Mouse (Mus musculus): ENCODE measurements around the gene Cstf1. TPM values are rescaled to one million over a fixed set of nuclear protein-coding genes. Genes with fewer than 3 reads are reported as not detected.

Gene Cstf1
- polyA plus RNA-seq, 1 experiment: 79.1 TPM

GRCm38 (mm10) chr2:172384715-172385114 is 14.2 kb downstream of the Cstf1 start:
- TF ChIP-seq POLR2A (IDR thresholded peaks at IDR 0.05; ENCODE audit: control insufficient read depth, extremely low read depth, insufficient read depth, low read length, poor library complexity) (no peak), CTCF (IDR thresholded peaks at IDR 0.05; ENCODE audit: borderline replicate concordance, control insufficient read depth, extremely low read depth, insufficient read depth, low read length, poor library complexity) (no peak)
- WGBS: 96% methylated on average over 3 of the region's 3 CpGs
- H3K4me1 ChIP-seq (replicated peaks; ENCODE audit: control insufficient read depth, insufficient read depth, low read length): peaks cover 31% of the 10 kb centered on the region
- H3K36me3 ChIP-seq (ENCODE audit: control insufficient read depth, insufficient read depth, low read length): peaks cover 17% of the 10 kb centered on the region; the same call in 1 of the 2 replicates
- no peaks in the 10 kb centered on the region for H3K27me3 ChIP-seq (ENCODE audit: control insufficient read depth, insufficient read depth, low read length)
- H3K4me3 ChIP-seq (ENCODE audit: control insufficient read depth, insufficient read depth, low read length): no peak overlapping the region
- no peak overlapping the region for H3K27ac ChIP-seq (ENCODE audit: control insufficient read depth, insufficient read depth, low read length)
- no peak for DNase-seq

DNA sequence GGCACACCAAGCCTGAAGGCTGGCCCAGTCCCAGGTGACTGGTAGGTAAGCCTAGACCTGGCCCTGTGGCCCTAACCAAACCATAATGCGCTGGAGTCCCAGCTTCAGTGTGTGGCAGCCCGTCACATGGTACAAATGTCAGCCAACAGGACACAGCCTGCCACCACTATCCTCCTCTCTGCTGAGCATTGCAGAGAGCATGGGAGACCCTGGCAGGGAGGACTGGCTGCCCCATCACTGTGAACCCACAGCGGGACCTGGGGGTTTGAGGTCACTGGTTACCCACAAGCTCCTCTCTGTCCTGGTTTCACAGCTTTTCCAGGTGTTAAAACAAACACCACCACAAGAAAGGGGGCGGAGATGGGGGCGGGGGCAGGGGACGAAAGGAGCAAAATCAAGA is 19.9 kb downstream of the Cstf1 start:
- WGBS: 3% methylated on average over 6 of the region's 6 CpGs
- no peak overlapping the region for H3K4me3 ChIP-seq (ENCODE audit: control insufficient read depth, insufficient read depth, low read length)
- peak overlapping the region; percentile 23; the same call in 1 of the 2 replicates for H3K27ac ChIP-seq (ENCODE audit: control insufficient read depth, insufficient read depth, low read length)
- TF ChIP-seq CTCF (IDR thresholded peaks at IDR 0.05; ENCODE audit: borderline replicate concordance, control insufficient read depth, extremely low read depth, insufficient read depth, low read length, poor library complexity): no peak
- TF ChIP-seq POLR2A (IDR thresholded peaks at IDR 0.05; ENCODE audit: control insufficient read depth, extremely low read depth, insufficient read depth, low read length, poor library complexity): peak; percentile 44; the same call in 1 of the 2 replicates
- peaks cover 48% of the 10 kb centered on the region for H3K4me1 ChIP-seq (replicated peaks; ENCODE audit: control insufficient read depth, insufficient read depth, low read length)
- H3K27me3 ChIP-seq (ENCODE audit: control insufficient read depth, insufficient read depth, low read length): no peaks in the 10 kb centered on the region
- H3K36me3 ChIP-seq (ENCODE audit: control insufficient read depth, insufficient read depth, low read length): no peaks in the 10 kb centered on the region
- DNase-seq: peak; percentile 40

DNA sequence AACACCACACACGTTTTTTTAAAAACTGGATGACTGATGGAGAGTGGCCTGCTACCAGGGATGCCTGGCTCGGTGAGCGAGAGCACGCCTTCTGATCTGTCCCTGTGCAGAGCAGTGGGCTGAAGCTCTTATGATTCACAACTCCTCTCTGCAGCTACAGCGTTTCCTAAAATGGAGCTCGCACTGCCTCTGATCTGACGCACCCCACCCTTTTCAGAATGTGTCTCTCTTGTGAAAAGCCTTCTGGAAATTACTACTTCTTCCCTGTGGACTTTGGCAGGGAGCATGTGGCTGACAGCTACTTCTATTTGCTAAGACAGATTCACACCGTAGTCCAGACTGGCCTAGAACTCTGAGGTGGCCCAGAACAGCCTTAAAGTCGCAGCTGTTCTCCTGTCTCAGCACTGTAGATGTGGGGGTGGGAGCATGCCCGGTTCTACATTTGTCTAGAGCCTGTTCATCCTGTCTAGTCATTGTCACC is 21.6 kb downstream of the Cstf1 start:
- TF ChIP-seq POLR2A (IDR thresholded peaks at IDR 0.05; ENCODE audit: control insufficient read depth, extremely low read depth, insufficient read depth, low read length, poor library complexity) (no peak), CTCF (IDR thresholded peaks at IDR 0.05; ENCODE audit: borderline replicate concordance, control insufficient read depth, extremely low read depth, insufficient read depth, low read length, poor library complexity) (no peak)
- H3K4me1 ChIP-seq (replicated peaks; ENCODE audit: control insufficient read depth, insufficient read depth, low read length): peaks cover 55% of the 10 kb centered on the region
- WGBS: 48% methylated on average over 10 of the region's 10 CpGs
- H3K36me3 ChIP-seq (ENCODE audit: control insufficient read depth, insufficient read depth, low read length): no peaks in the 10 kb centered on the region
- H3K27me3 ChIP-seq (ENCODE audit: control insufficient read depth, insufficient read depth, low read length): no peaks in the 10 kb centered on the region
- peak overlapping the region; percentile 46; the same call in 1 of the 2 replicates for H3K27ac ChIP-seq (ENCODE audit: control insufficient read depth, insufficient read depth, low read length)
- no peak for DNase-seq
- no peak overlapping the region for H3K4me3 ChIP-seq (ENCODE audit: control insufficient read depth, insufficient read depth, low read length)

DNA sequence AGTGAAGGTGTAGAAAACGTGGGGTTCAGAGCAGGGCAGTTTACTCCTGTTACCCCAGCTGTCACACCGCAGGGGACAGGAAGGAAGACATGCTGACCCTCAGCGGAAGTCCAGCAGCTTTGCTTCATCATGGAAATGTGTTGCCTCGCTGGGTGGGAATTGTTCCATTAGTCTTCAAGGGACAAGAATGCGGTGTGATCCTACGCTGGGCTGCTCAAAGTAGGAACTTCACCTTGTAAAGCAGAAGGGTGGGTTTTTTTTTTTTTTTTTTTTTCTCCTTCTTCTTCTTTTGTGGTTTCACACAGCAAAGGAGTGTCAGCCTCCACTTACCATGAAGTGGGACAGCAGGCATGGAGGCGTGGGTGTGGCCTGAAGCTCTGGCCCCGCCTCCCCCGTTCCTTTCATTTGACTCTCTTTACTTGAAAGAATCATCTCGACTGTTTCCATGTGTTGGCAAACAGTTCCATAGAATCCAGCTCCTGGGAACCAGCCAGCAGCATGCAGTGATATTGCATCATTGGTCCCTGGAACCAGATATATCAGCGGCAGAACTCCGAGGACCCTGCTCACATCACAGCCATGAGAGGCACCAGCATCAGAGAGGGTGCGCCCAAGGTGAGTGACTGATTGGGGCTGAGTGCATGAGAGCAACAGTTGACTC is 23.0 kb downstream of the Cstf1 start, which contains the start of gene Cass4:
Gene Cass4, plus strand, starts transcription at position 404 of the 661 bp plus-strand sequence.
- Histone ChIP-seq H3K27me3 (ENCODE audit: control insufficient read depth, insufficient read depth, low read length) (no peaks in the 10 kb centered on the region), H3K4me3 (ENCODE audit: control insufficient read depth, insufficient read depth, low read length) (peak within 1 kb of the TSS; percentile 33), H3K27ac (ENCODE audit: control insufficient read depth, insufficient read depth, low read length) (peak within 1 kb of the TSS; percentile 31), H3K4me1 (replicated peaks; ENCODE audit: control insufficient read depth, insufficient read depth, low read length) (peaks cover 55% of the 10 kb centered on the region), H3K36me3 (ENCODE audit: control insufficient read depth, insufficient read depth, low read length) (no peaks in the 10 kb centered on the region)
- WGBS: 12% methylated on average over 13 of the region's 13 CpGs
- peak; percentile 73 for DNase-seq
- TF ChIP-seq POLR2A (IDR thresholded peaks at IDR 0.05; ENCODE audit: control insufficient read depth, extremely low read depth, insufficient read depth, low read length, poor library complexity) (0 out of 2 replicates have a peak, but pooled peaks have one; percentile 11), CTCF (IDR thresholded peaks at IDR 0.05; ENCODE audit: borderline replicate concordance, control insufficient read depth, extremely low read depth, insufficient read depth, low read length, poor library complexity) (no peak)

DNA sequence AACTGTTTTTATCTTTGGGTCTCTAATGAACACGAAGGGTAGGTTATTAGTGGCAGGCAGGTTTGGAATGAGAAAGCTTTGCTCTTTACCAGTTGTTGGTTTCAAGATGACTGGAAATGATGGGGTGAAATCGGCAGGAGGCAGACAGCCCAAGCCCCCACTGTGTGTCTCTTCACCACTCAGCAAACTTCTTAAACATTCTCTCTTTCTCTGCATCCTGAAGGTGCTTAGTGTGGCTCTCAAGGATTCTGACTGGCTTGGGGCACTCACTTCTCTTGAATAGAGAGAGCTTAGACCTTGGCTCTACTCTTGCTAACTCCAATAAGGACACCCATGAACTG is 23.5 kb downstream of the Cstf1 start:
- Histone ChIP-seq H3K4me1 (replicated peaks; ENCODE audit: control insufficient read depth, insufficient read depth, low read length) (peaks cover 59% of the 10 kb centered on the region), H3K4me3 (ENCODE audit: control insufficient read depth, insufficient read depth, low read length) (peak overlapping the region; percentile 33; the same call in 1 of the 2 replicates), H3K27me3 (ENCODE audit: control insufficient read depth, insufficient read depth, low read length) (no peaks in the 10 kb centered on the region), H3K36me3 (ENCODE audit: control insufficient read depth, insufficient read depth, low read length) (no peaks in the 10 kb centered on the region), H3K27ac (ENCODE audit: control insufficient read depth, insufficient read depth, low read length) (peak overlapping the region; percentile 29; the same call in 1 of the 2 replicates)
- WGBS: 59% methylated on average over 2 of the region's 2 CpGs
- TF ChIP-seq POLR2A (IDR thresholded peaks at IDR 0.05; ENCODE audit: control insufficient read depth, extremely low read depth, insufficient read depth, low read length, poor library complexity) (no peak), CTCF (IDR thresholded peaks at IDR 0.05; ENCODE audit: borderline replicate concordance, control insufficient read depth, extremely low read depth, insufficient read depth, low read length, poor library complexity) (no peak)
- DNase-seq: no peak

GRCm38 (mm10) chr2:172394671-172395070 is 24.2 kb downstream of the Cstf1 start:
- WGBS: 89% methylated on average over 4 of the region's 4 CpGs
- H3K4me1 ChIP-seq (replicated peaks; ENCODE audit: control insufficient read depth, insufficient read depth, low read length): peaks cover 65% of the 10 kb centered on the region
- no peak for TF ChIP-seq CTCF (IDR thresholded peaks at IDR 0.05; ENCODE audit: borderline replicate concordance, control insufficient read depth, extremely low read depth, insufficient read depth, low read length, poor library complexity)
- no peak for TF ChIP-seq POLR2A (IDR thresholded peaks at IDR 0.05; ENCODE audit: control insufficient read depth, extremely low read depth, insufficient read depth, low read length, poor library complexity)
- no peak overlapping the region for H3K4me3 ChIP-seq (ENCODE audit: control insufficient read depth, insufficient read depth, low read length)
- DNase-seq: no peak
- no peaks in the 10 kb centered on the region for H3K36me3 ChIP-seq (ENCODE audit: control insufficient read depth, insufficient read depth, low read length)
- H3K27ac ChIP-seq (ENCODE audit: control insufficient read depth, insufficient read depth, low read length): no peak overlapping the region
- no peaks in the 10 kb centered on the region for H3K27me3 ChIP-seq (ENCODE audit: control insufficient read depth, insufficient read depth, low read length)

All from thymus, adult 2 months (tissue).